Mouse (Mus musculus) layer of hippocampus, postnatal 10 days (tissue): ENCODE measurements around the gene Rwdd2b. TPM values are rescaled to one million over a fixed set of nuclear protein-coding genes. Genes with fewer than 3 reads are reported as not detected.

Source experiments
- DNase-seq, 2 experiments: peaks; one replicate each; pipeline ENCODE4 v3.0.0; 2021; ENCODE audit warnings: low spot score in 2 of 2
- total RNA-seq, 2 experiments: library from RNA; stranded (reverse); gene quantifications; 2 replicates each; pipeline ENCODE4 v1.2.3; 2021

The Rwdd2b gene
- total RNA-seq, 2 experiments from 2014 or later, result 10.3 to 10.5 TPM

GRCm38 (mm10) chr16:87427516-87427915 is 12.9 kb downstream of the Rwdd2b start:
- no peak for DNase-seq

- no peak for DNase-seq
Measured at GRCm38 (mm10) chr16:87420662-87421061, 19.7 kb downstream of the Rwdd2b start.

DNA sequence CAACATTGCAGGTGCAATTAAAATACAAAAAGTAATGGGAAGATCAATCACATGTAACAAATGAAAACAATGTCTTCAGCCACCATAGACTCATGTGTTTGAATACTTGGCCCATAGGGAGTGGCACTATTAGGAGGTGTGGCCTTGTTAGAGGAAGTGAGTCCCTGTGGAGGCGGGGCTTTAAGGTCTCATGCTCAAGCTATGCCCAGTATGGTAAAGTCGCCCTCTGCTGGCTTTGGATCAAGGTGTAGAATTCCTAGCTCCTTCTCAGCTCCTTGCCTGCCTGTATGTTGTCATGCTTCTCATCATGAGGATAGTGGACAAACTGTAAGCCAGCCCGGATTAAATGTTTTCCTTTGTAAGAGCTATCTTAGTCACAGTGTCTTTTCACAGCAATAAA is 35.4 kb downstream of the Rwdd2b start:
- DNase-seq, result no peak

GRCm38 (mm10) chr16:87393813-87394548 is 46.4 kb downstream of the Rwdd2b start:
- peak; percentile 62 to 74 for DNase-seq

DNA sequence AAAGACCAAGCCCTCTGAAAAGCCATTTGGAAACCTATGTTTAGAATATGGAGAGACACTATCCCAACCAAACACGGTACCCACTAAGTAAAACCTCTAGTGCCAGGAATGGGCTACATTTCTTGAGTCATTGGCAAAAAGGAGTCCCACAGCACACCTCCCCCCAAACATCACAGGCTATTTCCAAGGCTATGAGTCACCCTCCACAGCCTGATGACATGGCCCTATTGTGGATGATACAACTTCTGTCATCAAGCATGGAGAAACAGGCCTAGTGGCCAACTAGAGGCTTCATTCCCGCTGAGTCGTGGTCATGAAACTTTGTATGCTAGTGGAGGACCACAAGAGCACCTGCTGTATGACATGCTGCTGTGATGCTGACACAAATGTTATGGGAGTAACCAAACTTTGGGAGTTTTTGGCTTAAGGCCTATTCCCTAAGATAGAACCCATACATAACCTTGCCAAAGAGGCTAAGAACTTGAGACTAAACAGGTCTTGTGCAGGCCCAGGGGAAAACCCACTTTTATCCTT is 52.9 kb downstream of the Rwdd2b start:
- DNase-seq, result no peak

- DNase-seq, result no peak
Measured at GRCm38 (mm10) chr16:87384366-87384765, 56.0 kb downstream of the Rwdd2b start.

Other genes starting within 250 kb of the Rwdd2b start
- gene N6amt1, start 86.4 kb downstream of the Rwdd2b start, total RNA-seq, result 10 to 100 TPM; 16.7 to 17.0 TPM
- 10 to 100 TPM; 44.8 to 45.8 TPM for gene Ltn1, start 8.0 kb downstream of the Rwdd2b start, total RNA-seq
- gene Usp16, start 14.1 kb upstream of the Rwdd2b start, total RNA-seq, result 10 to 100 TPM; 52.9 to 55.9 TPM
- 100 to 1,000 TPM; 194 to 207 TPM for gene Cct8, start 55.3 kb upstream of the Rwdd2b start, total RNA-seq
- gene Map3k7cl, start 112.8 kb upstream of the Rwdd2b start, total RNA-seq, result under 1 TPM; 0.54 to 0.85 TPM